ENCODE assay signal across 34 mouse cellular contexts in the genomic region with DNA sequence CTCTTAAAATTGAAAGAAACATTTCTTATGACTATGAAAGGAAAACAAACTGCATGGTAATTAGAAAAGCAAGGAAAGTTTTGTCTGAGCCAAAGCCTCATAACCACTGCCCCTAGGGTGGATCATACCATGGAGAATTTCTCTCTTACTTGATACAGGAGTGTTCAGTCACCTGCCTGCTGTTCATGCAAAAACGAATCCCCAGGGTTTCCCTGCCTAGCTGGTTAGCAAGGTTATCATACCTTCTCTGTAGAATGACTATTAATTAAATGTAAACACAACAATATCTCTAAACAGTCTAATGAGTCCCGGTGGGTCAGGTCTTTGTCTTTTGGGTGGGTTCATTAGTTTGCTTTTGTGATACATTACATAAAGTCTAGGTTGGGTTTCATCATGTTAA.
"Had no signal": no experiment of that assay in that cellular context is flagged by ENCODE, and none has a peak within 500 bp of the region (broad histone marks: within the 10 kb centered on the region; RNA-seq: fewer than 3 reads in every experiment).

No protein-coding gene starts in this region.

- H3K4me3 ChIP-seq: heart, embryonic 12.5 days; heart, embryonic 13.5 days; heart, embryonic 15.5 days; hindbrain, embryonic 10.5 days; hindbrain, embryonic 12.5 days; hindbrain, embryonic 13.5 days; hindbrain, embryonic 15.5 days; intestine, embryonic 15.5 days; kidney, embryonic 15.5 days; layer of hippocampus, adult 2 months had no signal

- ATAC-seq: hindbrain, embryonic 16.5 days; hindbrain, postnatal 0 days; inflammation-experienced regulatory T-cells, adult 6 months; intestine, embryonic 15.5 days; intestine, embryonic 16.5 days; intestine, postnatal 0 days had no signal

- H3K9me3 ChIP-seq: heart, embryonic 12.5 days; heart, embryonic 13.5 days; heart, embryonic 15.5 days; hindbrain, embryonic 10.5 days; hindbrain, embryonic 12.5 days; hindbrain, embryonic 13.5 days; hindbrain, embryonic 15.5 days; intestine, embryonic 15.5 days; kidney, embryonic 15.5 days had no signal

- H3K27ac ChIP-seq: heart, embryonic 13.5 days; heart, embryonic 15.5 days; hindbrain, embryonic 10.5 days; hindbrain, embryonic 12.5 days; hindbrain, embryonic 13.5 days; hindbrain, embryonic 14.5 days; hindbrain, embryonic 15.5 days; hindbrain, postnatal 0 days; intestine, embryonic 15.5 days; kidney, embryonic 15.5 days; kidney, postnatal 0 days; layer of hippocampus, adult 2 months had no signal

- H3K4me2 ChIP-seq: heart, embryonic 11.5 days; heart, embryonic 12.5 days; heart, embryonic 13.5 days; heart, embryonic 15.5 days; hindbrain, embryonic 12.5 days; hindbrain, embryonic 13.5 days; hindbrain, embryonic 14.5 days; hindbrain, embryonic 15.5 days; intestine, embryonic 15.5 days; kidney, embryonic 15.5 days had no signal

- DNase-seq: heart, postnatal 10 days; heart, postnatal 14 days; heart, postnatal 36 days; heart, postnatal 4 days; kidney, adult 11 months; kidney, adult 18-20 months; kidney, adult 2 months; kidney, adult 8-10 months; kidney, adult 9 months; kidney, postnatal 10 days; kidney, postnatal 14 days; kidney, postnatal 25 days; kidney, postnatal 36 days; kidney, postnatal 4 days; layer of hippocampus, adult 9-11 months; layer of hippocampus, postnatal 36 days had no signal

- H3K27me3 ChIP-seq: heart, embryonic 12.5 days; heart, embryonic 13.5 days; heart, embryonic 15.5 days; hindbrain, embryonic 12.5 days; hindbrain, embryonic 13.5 days; hindbrain, embryonic 15.5 days; intestine, embryonic 15.5 days; kidney, embryonic 15.5 days had no signal

- H3K4me1 ChIP-seq: heart, embryonic 12.5 days; heart, embryonic 13.5 days; heart, embryonic 15.5 days; hindbrain, embryonic 10.5 days; hindbrain, embryonic 12.5 days; hindbrain, embryonic 13.5 days; hindbrain, embryonic 15.5 days; intestine, embryonic 15.5 days; kidney, embryonic 15.5 days had no signal

- H3K36me3 ChIP-seq: heart, embryonic 12.5 days; heart, embryonic 13.5 days; heart, embryonic 15.5 days; hindbrain, embryonic 10.5 days; hindbrain, embryonic 12.5 days; hindbrain, embryonic 13.5 days; intestine, embryonic 15.5 days; kidney, embryonic 15.5 days had no signal

- H3K9ac ChIP-seq: heart, embryonic 12.5 days; heart, embryonic 13.5 days; heart, embryonic 15.5 days; hindbrain, embryonic 12.5 days; hindbrain, embryonic 13.5 days; hindbrain, embryonic 14.5 days; hindbrain, embryonic 15.5 days; intestine, embryonic 15.5 days; kidney, embryonic 15.5 days had no signal
